Mouse (Mus musculus): ENCODE results near the gene Ypel2.
"Not testable (repeated sequence)": the region's sequence is repeated elsewhere in the genome, so short reads cannot be mapped to it uniquely, and the experiment has no call there.

Gene Ypel2

GRCm38 (mm10) chr11:86993041-86994037, at the start of gene Ypel2:
Gene Ypel2, minus strand, starts transcription at chr11:86993707.
- peak; percentile 96 for DNase-seq

- no peak for DNase-seq
Measured at GRCm38 (mm10) chr11:87043052-87043451, 49.5 kb upstream of the Ypel2 start.

- no peak for DNase-seq
Measured at GRCm38 (mm10) chr11:87039307-87039963, 45.9 kb upstream of the Ypel2 start.

- DNase-seq, result no peak
Measured at GRCm38 (mm10) chr11:87036180-87036579, 42.7 kb upstream of the Ypel2 start.

- DNase-seq, result no peak
Measured at GRCm38 (mm10) chr11:87028212-87028611, 34.7 kb upstream of the Ypel2 start.

- no peak for DNase-seq
Measured at GRCm38 (mm10) chr11:87026096-87026875, 32.8 kb upstream of the Ypel2 start.

- no peak for DNase-seq
Measured at GRCm38 (mm10) chr11:87025351-87025750, 31.8 kb upstream of the Ypel2 start.

GRCm38 (mm10) chr11:87023240-87023639, 29.7 kb upstream of the Ypel2 start:
- DNase-seq, result not testable (repeated sequence)

- no peak for DNase-seq
Measured at GRCm38 (mm10) chr11:87022765-87023164, 29.3 kb upstream of the Ypel2 start.

- DNase-seq, result no peak
Measured at GRCm38 (mm10) chr11:87021551-87021950, 28.0 kb upstream of the Ypel2 start.

GRCm38 (mm10) chr11:87020449-87020848, 26.9 kb upstream of the Ypel2 start:
- no peak for DNase-seq

GRCm38 (mm10) chr11:87019431-87019830, 25.9 kb upstream of the Ypel2 start:
- DNase-seq, result no peak

GRCm38 (mm10) chr11:87018081-87018480, 24.6 kb upstream of the Ypel2 start:
- no peak for DNase-seq

- DNase-seq, result no peak
Measured at GRCm38 (mm10) chr11:87015691-87016090, 22.2 kb upstream of the Ypel2 start.

GRCm38 (mm10) chr11:87010476-87010875, 17.0 kb upstream of the Ypel2 start:
- DNase-seq, result peak; percentile 89

GRCm38 (mm10) chr11:87007371-87007770, 13.9 kb upstream of the Ypel2 start:
- no peak for DNase-seq

GRCm38 (mm10) chr11:87004960-87005755, 11.7 kb upstream of the Ypel2 start:
- no peak for DNase-seq

GRCm38 (mm10) chr11:87002078-87002829, 8.7 kb upstream of the Ypel2 start:
- DNase-seq, result no peak

GRCm38 (mm10) chr11:87001217-87001616, 7.7 kb upstream of the Ypel2 start:
- DNase-seq, result no peak

GRCm38 (mm10) chr11:86996266-86996665, 2.8 kb upstream of the Ypel2 start:
- DNase-seq, result no peak

GRCm38 (mm10) chr11:86995625-86996221, 2.2 kb upstream of the Ypel2 start:
- DNase-seq, result peak; percentile 90
